Mouse (Mus musculus): ENCODE measurements at regions not wholly inside any gene's neighbourhood (a gene's known extent, or its start where the extent isn't known, plus 50 kb on each side); places are given as distances from the start of the nearest gene placed in this dataset.
A peak's percentile ranks its signal among the peaks of the same experiment; 100 is the strongest.

DNA sequence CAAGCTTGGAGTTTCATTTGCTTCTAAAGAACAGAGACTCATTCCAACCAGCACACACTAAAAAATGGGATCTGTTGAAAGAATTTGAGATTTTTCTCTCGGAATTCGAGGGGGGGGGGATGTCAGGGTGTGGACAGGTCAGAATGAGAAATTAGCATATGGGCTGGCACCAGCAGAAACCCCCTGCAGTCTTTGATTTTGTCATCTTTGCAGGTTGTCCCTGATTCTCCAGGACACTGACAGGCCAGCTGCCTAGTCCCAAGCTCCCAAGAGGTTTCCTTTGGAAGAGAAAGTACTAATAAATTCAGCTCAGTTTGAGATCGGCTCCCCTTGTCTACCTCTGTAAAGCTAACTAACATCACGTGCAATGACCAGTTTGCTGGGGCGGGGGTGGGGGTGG lies 224.9 kb downstream of the Cog6 start:
- H3K4me3 ChIP-seq: no peak overlapping the region
- WGBS: 58% methylated on average over 5 of the region's 5 CpGs
- H3K4me1 ChIP-seq: 0 out of 2 replicates have a peak, but pooled peaks cover 2% of the 10 kb centered on the region
- H3K36me3 ChIP-seq (replicated peaks): no peaks in the 10 kb centered on the region
- no peaks in the 10 kb centered on the region for H3K27me3 ChIP-seq (ENCODE audit: poor library complexity, severe bottlenecking)
- DNase-seq (ENCODE audit: extremely low spot score, low spot score): no peak
- H3K27ac ChIP-seq: no peak overlapping the region
- no peaks in the 10 kb centered on the region for H3K9me3 ChIP-seq

DNA sequence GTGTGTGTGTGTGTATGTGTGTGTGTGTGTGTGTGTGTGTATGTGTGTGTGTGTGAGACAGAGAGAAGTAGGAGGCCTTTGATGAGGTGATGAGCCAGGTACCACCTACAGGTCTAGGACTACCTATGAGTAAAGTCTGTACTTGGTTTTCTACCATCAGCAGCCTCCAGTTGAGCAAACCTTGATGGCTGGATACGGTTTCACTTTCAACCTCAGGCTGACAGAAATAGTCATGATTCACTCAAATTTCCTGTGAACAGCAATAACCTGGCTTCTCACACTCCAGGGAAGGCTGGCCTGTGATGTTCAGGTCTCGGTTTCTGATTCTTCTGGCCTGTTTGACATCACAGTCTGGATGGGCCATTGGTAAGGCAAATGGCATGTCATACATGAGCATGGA lies 226.1 kb downstream of the Cog6 start:
- 86% methylated on average over 2 of the region's 2 CpGs for WGBS
- H3K4me3 ChIP-seq: no peak overlapping the region
- no peak for DNase-seq (ENCODE audit: extremely low spot score, low spot score)
- no peak overlapping the region for H3K27ac ChIP-seq
- no peaks in the 10 kb centered on the region for H3K27me3 ChIP-seq (ENCODE audit: poor library complexity, severe bottlenecking)
- H3K4me1 ChIP-seq: 0 out of 2 replicates have a peak, but pooled peaks cover 2% of the 10 kb centered on the region
- no peaks in the 10 kb centered on the region for H3K9me3 ChIP-seq
- no peaks in the 10 kb centered on the region for H3K36me3 ChIP-seq (replicated peaks)

DNA sequence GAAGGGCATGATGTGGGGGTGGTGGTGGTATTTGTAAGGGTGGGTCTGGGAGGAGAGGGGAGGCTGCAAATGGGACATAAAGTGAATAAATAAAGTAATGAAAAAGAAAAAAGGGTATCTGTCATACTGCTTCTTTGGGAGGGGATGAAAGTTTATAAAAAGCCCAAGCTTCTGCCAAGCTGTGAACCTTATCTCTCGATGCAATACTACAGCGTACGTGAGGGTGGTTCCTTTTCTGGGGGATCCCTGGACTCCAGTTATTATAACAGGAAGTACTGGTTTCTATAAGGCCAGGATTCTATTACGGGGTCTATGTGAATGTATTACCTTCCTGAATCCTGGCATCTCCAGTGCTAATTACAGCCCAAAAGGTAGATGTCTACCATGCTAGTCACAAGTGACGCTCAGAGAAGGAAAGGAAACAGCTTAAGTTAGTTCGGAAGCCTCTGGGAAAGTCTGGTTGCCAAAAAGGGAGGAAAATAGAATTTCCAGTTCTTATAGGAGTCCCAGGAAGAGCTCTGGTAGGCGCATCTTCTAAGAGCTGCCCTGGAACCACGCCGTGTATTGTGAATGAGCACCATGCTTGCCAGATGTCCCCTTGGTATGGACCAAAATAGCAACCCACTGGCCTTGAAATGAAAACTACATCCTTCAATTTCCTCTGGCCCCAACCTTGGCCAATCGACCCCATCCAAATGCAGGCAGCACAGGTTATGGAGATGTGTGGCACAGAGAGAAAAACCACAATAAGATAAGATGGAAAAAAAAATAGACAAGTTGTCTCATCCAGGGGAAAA lies 228.9 kb downstream of the Cog6 start:
- Histone ChIP-seq H3K4me1 (0 out of 2 replicates have a peak, but pooled peaks cover 2% of the 10 kb centered on the region), H3K4me3 (no peak overlapping the region), H3K9me3 (no peaks in the 10 kb centered on the region), H3K36me3 (replicated peaks) (no peaks in the 10 kb centered on the region), H3K27me3 (ENCODE audit: poor library complexity, severe bottlenecking) (no peaks in the 10 kb centered on the region), H3K27ac (no peak overlapping the region)
- 94% methylated on average over 10 of the region's 10 CpGs for WGBS
- no peak for DNase-seq (ENCODE audit: extremely low spot score, low spot score)

DNA sequence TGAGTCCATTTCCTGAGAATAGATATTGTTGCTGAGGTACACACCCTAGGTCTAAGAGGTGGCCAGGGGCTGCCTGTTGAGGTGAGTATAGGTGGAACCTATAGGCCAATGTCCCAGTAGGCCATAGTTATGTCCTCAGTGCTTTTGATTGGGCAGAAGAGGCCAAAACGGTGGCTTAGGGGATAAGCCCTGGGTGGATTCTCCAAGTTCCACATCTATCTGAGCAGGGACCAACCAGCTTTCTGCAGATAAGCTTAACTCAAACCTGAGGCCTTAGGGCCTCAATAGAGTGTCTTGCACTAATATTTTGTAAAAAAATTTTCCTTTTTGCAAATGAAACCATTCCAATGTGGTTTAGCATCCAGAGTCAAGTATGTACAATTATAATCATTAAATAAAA lies 231.4 kb downstream of the Cog6 start:
- WGBS: 80% methylated on average over 1 of the region's 1 CpGs
- H3K9me3 ChIP-seq: no peaks in the 10 kb centered on the region
- DNase-seq (ENCODE audit: extremely low spot score, low spot score): no peak
- H3K4me1 ChIP-seq: no peaks in the 10 kb centered on the region
- no peaks in the 10 kb centered on the region for H3K27me3 ChIP-seq (ENCODE audit: poor library complexity, severe bottlenecking)
- no peak overlapping the region for H3K4me3 ChIP-seq
- H3K36me3 ChIP-seq (replicated peaks): no peaks in the 10 kb centered on the region
- H3K27ac ChIP-seq: no peak overlapping the region

GRCm38 (mm10) chr3:52784476-52784875 lies 232.6 kb downstream of the Cog6 start:
- Histone ChIP-seq H3K9me3 (no peaks in the 10 kb centered on the region), H3K27ac (no peak overlapping the region), H3K4me1 (no peaks in the 10 kb centered on the region), H3K27me3 (ENCODE audit: poor library complexity, severe bottlenecking) (no peaks in the 10 kb centered on the region), H3K36me3 (replicated peaks) (no peaks in the 10 kb centered on the region), H3K4me3 (no peak overlapping the region)
- WGBS: 75% methylated on average over 7 of the region's 7 CpGs
- DNase-seq (ENCODE audit: extremely low spot score, low spot score): no peak

- no peak overlapping the region for H3K4me3 ChIP-seq
- DNase-seq (ENCODE audit: extremely low spot score, low spot score): no peak
- H3K4me1 ChIP-seq: no peaks in the 10 kb centered on the region
- no peak overlapping the region for H3K27ac ChIP-seq
- H3K9me3 ChIP-seq: no peaks in the 10 kb centered on the region
- no peaks in the 10 kb centered on the region for H3K36me3 ChIP-seq (replicated peaks)
- whole genome bisulfite sequencing: 88% methylated on average over 5 of the region's 5 CpGs
- H3K27me3 ChIP-seq (ENCODE audit: poor library complexity, severe bottlenecking): no peaks in the 10 kb centered on the region
Observed at GRCm38 (mm10) chr3:52782576-52782975, 234.5 kb downstream of the Cog6 start.

- Histone ChIP-seq H3K4me3 (no peak overlapping the region), H3K9me3 (no peaks in the 10 kb centered on the region), H3K27ac (no peak overlapping the region), H3K4me1 (no peaks in the 10 kb centered on the region), H3K36me3 (replicated peaks) (no peaks in the 10 kb centered on the region), H3K27me3 (ENCODE audit: poor library complexity, severe bottlenecking) (no peaks in the 10 kb centered on the region)
- DNase-seq (ENCODE audit: extremely low spot score, low spot score): no peak
- WGBS: 90% methylated on average over 3 of the region's 3 CpGs
Observed at GRCm38 (mm10) chr3:52781521-52781920, 235.5 kb downstream of the Cog6 start.

- 83% methylated on average over 8 of the region's 8 CpGs for WGBS
- Histone ChIP-seq H3K27ac (no peak overlapping the region), H3K4me1 (no peaks in the 10 kb centered on the region), H3K9me3 (no peaks in the 10 kb centered on the region), H3K27me3 (ENCODE audit: poor library complexity, severe bottlenecking) (no peaks in the 10 kb centered on the region), H3K36me3 (replicated peaks) (no peaks in the 10 kb centered on the region), H3K4me3 (no peak overlapping the region)
- DNase-seq (ENCODE audit: extremely low spot score, low spot score): no peak
Observed at GRCm38 (mm10) chr3:52780356-52780755, 236.7 kb downstream of the Cog6 start.

GRCm38 (mm10) chr3:52775875-52776274 lies 241.2 kb downstream of the Cog6 start:
- Histone ChIP-seq H3K9me3 (no peaks in the 10 kb centered on the region), H3K36me3 (replicated peaks) (no peaks in the 10 kb centered on the region), H3K4me3 (no peak overlapping the region), H3K4me1 (no peaks in the 10 kb centered on the region), H3K27ac (no peak overlapping the region), H3K27me3 (ENCODE audit: poor library complexity, severe bottlenecking) (no peaks in the 10 kb centered on the region)
- DNase-seq (ENCODE audit: extremely low spot score, low spot score): no peak
- WGBS: 88% methylated on average over 4 of the region's 4 CpGs

GRCm38 (mm10) chr3:52775156-52775555 lies 241.9 kb downstream of the Cog6 start:
- 80% methylated on average over 7 of the region's 7 CpGs for WGBS

DNA sequence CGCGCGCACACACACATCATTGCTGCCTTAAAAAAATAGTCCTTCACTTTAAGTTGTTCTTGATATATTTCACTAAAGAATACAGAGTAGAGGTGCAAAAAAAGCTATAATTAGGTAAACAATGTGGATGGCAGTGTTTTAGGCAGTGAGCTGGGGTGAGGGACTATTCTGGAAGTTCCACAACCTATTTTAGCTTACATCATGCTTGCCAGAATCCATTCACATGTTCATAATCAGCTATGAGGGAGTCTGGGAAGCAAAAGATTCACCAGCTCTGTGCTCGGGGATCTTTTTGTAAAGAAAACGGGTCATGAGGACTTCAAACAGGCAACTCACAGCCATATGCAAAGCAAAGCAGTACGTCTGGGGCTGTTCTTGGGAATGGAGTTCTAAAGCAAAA lies 242.3 kb downstream of the Cog6 start:
- Histone ChIP-seq H3K27me3 (ENCODE audit: poor library complexity, severe bottlenecking) (no peaks in the 10 kb centered on the region), H3K36me3 (replicated peaks) (no peaks in the 10 kb centered on the region), H3K27ac (no peak overlapping the region), H3K4me3 (no peak overlapping the region), H3K9me3 (no peaks in the 10 kb centered on the region), H3K4me1 (no peaks in the 10 kb centered on the region)
- 91% methylated on average over 6 of the region's 6 CpGs for WGBS
- DNase-seq (ENCODE audit: extremely low spot score, low spot score): no peak

More at GRCm38 (mm10) chr3:52775156-52775555, 241.9 kb downstream of the Cog6 start:
- Histone ChIP-seq H3K36me3 (replicated peaks) (no peaks in the 10 kb centered on the region), H3K4me3 (no peak overlapping the region), H3K27ac (no peak overlapping the region), H3K9me3 (no peaks in the 10 kb centered on the region), H3K27me3 (ENCODE audit: poor library complexity, severe bottlenecking) (no peaks in the 10 kb centered on the region), H3K4me1 (no peaks in the 10 kb centered on the region)
- DNase-seq (ENCODE audit: extremely low spot score, low spot score): no peak

DNA sequence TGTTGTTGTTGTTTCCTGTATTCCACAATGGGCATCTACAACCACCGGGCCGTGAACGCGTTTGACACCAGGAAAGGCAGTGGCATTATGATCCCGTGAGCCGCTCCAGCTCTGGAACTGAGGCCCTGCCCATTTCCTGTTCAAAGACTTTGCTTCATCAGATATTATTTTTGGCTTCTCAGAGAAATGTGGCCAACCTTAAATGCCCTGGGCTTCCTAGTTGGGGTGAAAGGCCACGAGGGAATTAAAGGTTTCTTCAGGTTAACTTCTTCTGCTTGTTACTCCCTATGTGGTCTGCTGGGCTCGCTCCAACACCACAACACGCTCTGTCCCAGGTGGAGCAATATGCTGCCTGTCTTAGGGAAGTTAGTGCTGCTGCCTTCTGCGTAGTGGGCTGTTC lies 249.8 kb downstream of the Cog6 start:
- no peak for DNase-seq (ENCODE audit: extremely low spot score, low spot score)
- no peaks in the 10 kb centered on the region for H3K27me3 ChIP-seq (ENCODE audit: poor library complexity, severe bottlenecking)
- H3K27ac ChIP-seq: no peak overlapping the region
- H3K36me3 ChIP-seq (replicated peaks): no peaks in the 10 kb centered on the region
- H3K4me3 ChIP-seq: no peak overlapping the region
- no peaks in the 10 kb centered on the region for H3K9me3 ChIP-seq
- WGBS: 74% methylated on average over 10 of the region's 10 CpGs
- peaks cover 4% of the 10 kb centered on the region for H3K4me1 ChIP-seq

GRCm38 (mm10) chr3:52766841-52767240 lies 250.2 kb downstream of the Cog6 start:
- Histone ChIP-seq H3K4me1 (peaks cover 4% of the 10 kb centered on the region), H3K36me3 (replicated peaks) (no peaks in the 10 kb centered on the region), H3K27me3 (ENCODE audit: poor library complexity, severe bottlenecking) (no peaks in the 10 kb centered on the region), H3K4me3 (no peak overlapping the region), H3K9me3 (no peaks in the 10 kb centered on the region), H3K27ac (0 out of 2 replicates have a peak overlapping the region, but pooled peaks have one; percentile 11)
- whole genome bisulfite sequencing: 73% methylated on average over 5 of the region's 5 CpGs
- no peak for DNase-seq (ENCODE audit: extremely low spot score, low spot score)
